Mouse (Mus musculus): Measurements from ENCODE around the gene Prss37. TPM values are rescaled to one million over a fixed set of nuclear protein-coding genes. Genes with fewer than 3 reads are reported as not detected.

Gene Prss37
- polyA plus RNA-seq (2012; ENCODE audit: insufficient read depth, insufficient read length, missing spikeins) = not detected in 2 replicates

- Histone ChIP-seq H3K27ac (replicated peaks; ENCODE audit: low read depth, low read length) (no peak within 1 kb of the TSS), H3K4me1 (ENCODE audit: control insufficient read depth, insufficient read depth, insufficient read length, low read length) (no peaks in the 10 kb centered on the region), H3K4me3 (ENCODE audit: insufficient read depth, low read depth, low read length) (no peak within 1 kb of the TSS)
These were observed at the start of gene Prss37 for GRCm38 (mm10) chr6:40519408-40519807. Gene Prss37, minus strand, starts transcription at chr6:40519508.

- Histone ChIP-seq H3K4me3 (ENCODE audit: insufficient read depth, low read depth, low read length) (no peak within 1 kb of the TSS), H3K27ac (replicated peaks; ENCODE audit: low read depth, low read length) (no peak within 1 kb of the TSS), H3K4me1 (ENCODE audit: control insufficient read depth, insufficient read depth, insufficient read length, low read length) (no peaks in the 10 kb centered on the region)
These were observed 35.6 kb upstream of the Prss37 start, which contains the start of gene Olfr461 for GRCm38 (mm10) chr6:40554950-40555349. Gene Olfr461, minus strand, starts transcription at chr6:40555050.

- no peak overlapping the region for H3K27ac ChIP-seq (replicated peaks; ENCODE audit: low read depth, low read length)
These were observed 25.4 kb upstream of the Prss37 start for GRCm38 (mm10) chr6:40544690-40545089.

GRCm38 (mm10) chr6:40493229-40493628, 26.1 kb downstream of the Prss37 start, which contains the start of gene Tas2r108:
Gene Tas2r108, plus strand, starts transcription at chr6:40493529.
- no peaks in the 10 kb centered on the region for H3K4me1 ChIP-seq (ENCODE audit: control insufficient read depth, insufficient read depth, insufficient read length, low read length)
- no peak within 1 kb of the TSS for H3K4me3 ChIP-seq (ENCODE audit: insufficient read depth, low read depth, low read length)
- no peak within 1 kb of the TSS for H3K27ac ChIP-seq (replicated peaks; ENCODE audit: low read depth, low read length)

More at GRCm38 (mm10) chr6:40544690-40545089, 25.4 kb upstream of the Prss37 start:
- H3K4me1 ChIP-seq (ENCODE audit: control insufficient read depth, insufficient read depth, insufficient read length, low read length) = no peaks in the 10 kb centered on the region
- no peak overlapping the region for H3K4me3 ChIP-seq (ENCODE audit: insufficient read depth, low read depth, low read length)

- Histone ChIP-seq H3K4me3 (ENCODE audit: insufficient read depth, low read depth, low read length) (no peak within 1 kb of the TSS), H3K27ac (replicated peaks; ENCODE audit: low read depth, low read length) (no peak within 1 kb of the TSS), H3K4me1 (ENCODE audit: control insufficient read depth, insufficient read depth, insufficient read length, low read length) (no peaks in the 10 kb centered on the region)
These were observed 28.4 kb downstream of the Prss37 start, which contains the start of gene Tas2r137 for GRCm38 (mm10) chr6:40490933-40491332. Gene Tas2r137, plus strand, starts transcription at chr6:40491233.

GRCm38 (mm10) chr6:40482318-40482717, 37.0 kb downstream of the Prss37 start:
- Histone ChIP-seq H3K4me1 (ENCODE audit: control insufficient read depth, insufficient read depth, insufficient read length, low read length) (no peaks in the 10 kb centered on the region), H3K4me3 (ENCODE audit: insufficient read depth, low read depth, low read length) (no peak overlapping the region), H3K27ac (replicated peaks; ENCODE audit: low read depth, low read length) (no peak overlapping the region)

- Histone ChIP-seq H3K4me3 (ENCODE audit: insufficient read depth, low read depth, low read length) (no peak overlapping the region), H3K4me1 (ENCODE audit: control insufficient read depth, insufficient read depth, insufficient read length, low read length) (no peaks in the 10 kb centered on the region), H3K27ac (replicated peaks; ENCODE audit: low read depth, low read length) (no peak overlapping the region)
These were observed 39.6 kb downstream of the Prss37 start for GRCm38 (mm10) chr6:40479705-40480104.

- H3K4me3 ChIP-seq (ENCODE audit: insufficient read depth, low read depth, low read length) = no peak overlapping the region
- no peaks in the 10 kb centered on the region for H3K4me1 ChIP-seq (ENCODE audit: control insufficient read depth, insufficient read depth, insufficient read length, low read length)
- H3K27ac ChIP-seq (replicated peaks; ENCODE audit: low read depth, low read length) = no peak overlapping the region
These were observed 43.2 kb downstream of the Prss37 start for GRCm38 (mm10) chr6:40476132-40476531.

GRCm38 (mm10) chr6:40471720-40472010, 47.6 kb downstream of the Prss37 start:
- H3K4me3 ChIP-seq (ENCODE audit: insufficient read depth, low read depth, low read length) = peak overlapping the region; percentile 82
- H3K27ac ChIP-seq (replicated peaks; ENCODE audit: low read depth, low read length) = peak overlapping the region; percentile 79
- no peaks in the 10 kb centered on the region for H3K4me1 ChIP-seq (ENCODE audit: control insufficient read depth, insufficient read depth, insufficient read length, low read length)

GRCm38 (mm10) chr6:40470916-40471719, 48.2 kb downstream of the Prss37 start, which contains the start of gene Ssbp1:
Gene Ssbp1, plus strand, starts transcription at chr6:40471352.
- peak within 1 kb of the TSS; percentile 82 for H3K4me3 ChIP-seq (ENCODE audit: insufficient read depth, low read depth, low read length)
- no peaks in the 10 kb centered on the region for H3K4me1 ChIP-seq (ENCODE audit: control insufficient read depth, insufficient read depth, insufficient read length, low read length)
- H3K27ac ChIP-seq (replicated peaks; ENCODE audit: low read depth, low read length) = peak within 1 kb of the TSS; percentile 79

GRCm38 (mm10) chr6:40465710-40466109, 53.6 kb downstream of the Prss37 start:
- no peaks in the 10 kb centered on the region for H3K4me1 ChIP-seq (ENCODE audit: control insufficient read depth, insufficient read depth, insufficient read length, low read length)
- H3K27ac ChIP-seq (replicated peaks; ENCODE audit: low read depth, low read length) = no peak overlapping the region
- no peak overlapping the region for H3K4me3 ChIP-seq (ENCODE audit: insufficient read depth, low read depth, low read length)

Other genes with a start within 250 kb of the Prss37 start
- 13.4 and 18.6 TPM in 2 replicates for gene Agk, start 194.3 kb downstream of the Prss37 start, polyA plus RNA-seq (2012; ENCODE audit: insufficient read depth, insufficient read length, missing spikeins)
- gene E330009J07Rik, start 83.4 kb downstream of the Prss37 start, polyA plus RNA-seq (2012; ENCODE audit: insufficient read depth, insufficient read length, missing spikeins) = 2.8 and 3.7 TPM in 2 replicates
- gene Wee2, start 80.4 kb downstream of the Prss37 start, polyA plus RNA-seq (2012; ENCODE audit: insufficient read depth, insufficient read length, missing spikeins) = not detected in 2 replicates
- 76.8 and 95.7 TPM in 2 replicates for gene Ssbp1, start 48.2 kb downstream of the Prss37 start, polyA plus RNA-seq (2012; ENCODE audit: insufficient read depth, insufficient read length, missing spikeins)
- gene Tas2r137, start 28.3 kb downstream of the Prss37 start, polyA plus RNA-seq (2012; ENCODE audit: insufficient read depth, insufficient read length, missing spikeins) = not detected in 2 replicates
- gene Tas2r108, start 26.0 kb downstream of the Prss37 start, polyA plus RNA-seq (2012; ENCODE audit: insufficient read depth, insufficient read length, missing spikeins) = not detected in 2 replicates
- not detected in 2 replicates for gene Olfr461, start 35.5 kb upstream of the Prss37 start, polyA plus RNA-seq (2012; ENCODE audit: insufficient read depth, insufficient read length, missing spikeins)
- not detected in 2 replicates for gene Olfr460, start 50.0 kb upstream of the Prss37 start, polyA plus RNA-seq (2012; ENCODE audit: insufficient read depth, insufficient read length, missing spikeins)
- gene Clec5a, start 66.3 kb upstream of the Prss37 start, polyA plus RNA-seq (2012; ENCODE audit: insufficient read depth, insufficient read length, missing spikeins) = 0.67 and 1.5 TPM in 2 replicates
- not detected in 2 replicates for gene Tas2r138, start 93.8 kb upstream of the Prss37 start, polyA plus RNA-seq (2012; ENCODE audit: insufficient read depth, insufficient read length, missing spikeins)
- gene Mgam, start 109.3 kb upstream of the Prss37 start, polyA plus RNA-seq (2012; ENCODE audit: insufficient read depth, insufficient read length, missing spikeins) = 0.79 TPM in 1 of 2 replicates, not detected in the other